Mouse (Mus musculus): ENCODE measurements around the gene Scrt2. TPM values are rescaled to one million over a fixed set of nuclear protein-coding genes. Genes with fewer than 3 reads are reported as not detected.

Scrt2 gene
- polyA plus RNA-seq, 1 experiment from 2014 or later = 27.8 TPM

GRCm38 (mm10) chr2:152112490-152112889 lies 31.2 kb downstream of the Scrt2 start:
- Histone ChIP-seq H3K9me3 (no peaks in the 10 kb centered on the region), H3K4me2 (no peak overlapping the region), H3K36me3 (peaks cover 5% of the 10 kb centered on the region; the same call in 1 of the 2 replicates), H3K27ac (no peak overlapping the region), H3K9ac (no peak overlapping the region), H3K4me3 (no peak overlapping the region), H3K27me3 (0 out of 2 replicates have a peak, but pooled peaks cover 8% of the 10 kb centered on the region), H3K4me1 (replicated peaks) (peaks cover 42% of the 10 kb centered on the region)
- 89% methylated on average over 5 of the region's 5 CpGs for WGBS
- no peak for ATAC-seq (ENCODE audit: low FRiP score)

- Histone ChIP-seq H3K27me3 (0 out of 2 replicates have a peak, but pooled peaks cover 8% of the 10 kb centered on the region), H3K36me3 (peaks cover 5% of the 10 kb centered on the region; the same call in 1 of the 2 replicates), H3K27ac (no peak overlapping the region), H3K4me3 (no peak overlapping the region), H3K9ac (no peak overlapping the region), H3K4me1 (replicated peaks) (peaks cover 42% of the 10 kb centered on the region), H3K9me3 (no peaks in the 10 kb centered on the region), H3K4me2 (no peak overlapping the region)
- 54% methylated on average over 10 of the region's 10 CpGs for WGBS
- ATAC-seq (ENCODE audit: low FRiP score) = no peak
Observed at GRCm38 (mm10) chr2:152112970-152113369, 31.6 kb downstream of the Scrt2 start.

- Histone ChIP-seq H3K9ac (peak overlapping the region; percentile 72), H3K27me3 (0 out of 2 replicates have a peak, but pooled peaks cover 8% of the 10 kb centered on the region), H3K4me3 (peak overlapping the region; percentile 34), H3K4me1 (replicated peaks) (peaks cover 35% of the 10 kb centered on the region), H3K4me2 (peak overlapping the region; percentile 64), H3K36me3 (peaks cover 5% of the 10 kb centered on the region; the same call in 1 of the 2 replicates), H3K9me3 (no peaks in the 10 kb centered on the region), H3K27ac (no peak overlapping the region; the same call in 1 of the 2 replicates)
- peak; percentile 53 for ATAC-seq (ENCODE audit: low FRiP score)
- WGBS = 10% methylated on average over 33 of the region's 36 CpGs
Observed at GRCm38 (mm10) chr2:152114057-152114975, 33.0 kb downstream of the Scrt2 start.

GRCm38 (mm10) chr2:152117694-152118093 lies 36.4 kb downstream of the Scrt2 start:
- Histone ChIP-seq H3K9me3 (no peaks in the 10 kb centered on the region), H3K27ac (no peak overlapping the region), H3K36me3 (no peaks in the 10 kb centered on the region), H3K27me3 (0 out of 2 replicates have a peak, but pooled peaks cover 20% of the 10 kb centered on the region), H3K4me3 (no peak overlapping the region), H3K4me1 (replicated peaks) (peaks cover 39% of the 10 kb centered on the region), H3K4me2 (no peak overlapping the region), H3K9ac (no peak overlapping the region)
- no peak for ATAC-seq (ENCODE audit: low FRiP score)
- 88% methylated on average over 7 of the region's 7 CpGs for WGBS

GRCm38 (mm10) chr2:152119228-152119865 lies 38.0 kb downstream of the Scrt2 start:
- no peak for ATAC-seq (ENCODE audit: low FRiP score)

GRCm38 (mm10) chr2:152122896-152123295 lies 41.6 kb downstream of the Scrt2 start:
- Histone ChIP-seq H3K4me1 (replicated peaks) (peaks cover 12% of the 10 kb centered on the region), H3K4me2 (no peak overlapping the region)

More at GRCm38 (mm10) chr2:152119228-152119865, 38.0 kb downstream of the Scrt2 start:
- 45% methylated on average over 6 of the region's 6 CpGs for WGBS
- H3K4me3 ChIP-seq = no peak overlapping the region
- H3K4me2 ChIP-seq = no peak overlapping the region
- H3K9me3 ChIP-seq = no peaks in the 10 kb centered on the region
- peaks cover 28% of the 10 kb centered on the region for H3K4me1 ChIP-seq (replicated peaks)
- no peak overlapping the region for H3K9ac ChIP-seq
- H3K27me3 ChIP-seq = 0 out of 2 replicates have a peak, but pooled peaks cover 20% of the 10 kb centered on the region
- H3K36me3 ChIP-seq = no peaks in the 10 kb centered on the region
- 0 out of 2 replicates have a peak overlapping the region, but pooled peaks have one; percentile 18 for H3K27ac ChIP-seq

GRCm38 (mm10) chr2:152128597-152128996 lies 47.3 kb downstream of the Scrt2 start:
- Histone ChIP-seq H3K27ac (no peak overlapping the region), H3K4me1 (replicated peaks) (no peaks in the 10 kb centered on the region), H3K4me3 (no peak overlapping the region), H3K36me3 (no peaks in the 10 kb centered on the region), H3K4me2 (no peak overlapping the region), H3K9ac (no peak overlapping the region), H3K27me3 (0 out of 2 replicates have a peak, but pooled peaks cover 2% of the 10 kb centered on the region), H3K9me3 (no peaks in the 10 kb centered on the region)
- WGBS = 69% methylated on average over 2 of the region's 2 CpGs
- no peak for ATAC-seq (ENCODE audit: low FRiP score)

More at GRCm38 (mm10) chr2:152122896-152123295, 41.6 kb downstream of the Scrt2 start:
- no peak for ATAC-seq (ENCODE audit: low FRiP score)
- Histone ChIP-seq H3K9me3 (no peaks in the 10 kb centered on the region), H3K9ac (no peak overlapping the region), H3K4me3 (no peak overlapping the region), H3K36me3 (no peaks in the 10 kb centered on the region), H3K27me3 (0 out of 2 replicates have a peak, but pooled peaks cover 14% of the 10 kb centered on the region), H3K27ac (no peak overlapping the region)
- WGBS = 81% methylated on average over 9 of the region's 9 CpGs

- Histone ChIP-seq H3K27ac (no peak overlapping the region), H3K4me1 (replicated peaks) (no peaks in the 10 kb centered on the region), H3K27me3 (no peaks in the 10 kb centered on the region), H3K4me3 (no peak overlapping the region), H3K36me3 (no peaks in the 10 kb centered on the region), H3K9me3 (no peaks in the 10 kb centered on the region), H3K4me2 (no peak overlapping the region), H3K9ac (no peak overlapping the region)
- no peak for ATAC-seq (ENCODE audit: low FRiP score)
- 73% methylated on average over 3 of the region's 3 CpGs for WGBS
Observed at GRCm38 (mm10) chr2:152129778-152130177, 48.4 kb downstream of the Scrt2 start.

GRCm38 (mm10) chr2:152132016-152132415 lies 50.7 kb downstream of the Scrt2 start:
- no peaks in the 10 kb centered on the region for H3K36me3 ChIP-seq
- H3K27ac ChIP-seq = no peak overlapping the region
- 65% methylated on average over 9 of the region's 9 CpGs for WGBS
- no peaks in the 10 kb centered on the region for H3K27me3 ChIP-seq
- no peaks in the 10 kb centered on the region for H3K4me1 ChIP-seq (replicated peaks)
- no peak for ATAC-seq (ENCODE audit: low FRiP score)
- H3K9ac ChIP-seq = no peak overlapping the region
- H3K4me3 ChIP-seq = no peak overlapping the region
- H3K9me3 ChIP-seq = no peaks in the 10 kb centered on the region
- H3K4me2 ChIP-seq = no peak overlapping the region

GRCm38 (mm10) chr2:152132691-152133090 lies 51.4 kb downstream of the Scrt2 start:
- no peak overlapping the region for H3K9ac ChIP-seq
- no peak for ATAC-seq (ENCODE audit: low FRiP score)
- no peaks in the 10 kb centered on the region for H3K36me3 ChIP-seq
- H3K27ac ChIP-seq = no peak overlapping the region
- 79% methylated on average over 8 of the region's 8 CpGs for WGBS
- no peak overlapping the region for H3K4me2 ChIP-seq
- H3K4me1 ChIP-seq (replicated peaks) = no peaks in the 10 kb centered on the region
- H3K9me3 ChIP-seq = no peaks in the 10 kb centered on the region
- no peaks in the 10 kb centered on the region for H3K27me3 ChIP-seq
- no peak overlapping the region for H3K4me3 ChIP-seq

- Histone ChIP-seq H3K4me1 (replicated peaks) (peaks cover 49% of the 10 kb centered on the region), H3K27me3 (peaks cover 36% of the 10 kb centered on the region), H3K9me3 (no peaks in the 10 kb centered on the region), H3K4me2 (no peak overlapping the region), H3K36me3 (no peaks in the 10 kb centered on the region), H3K27ac (no peak overlapping the region), H3K4me3 (no peak overlapping the region), H3K9ac (no peak overlapping the region)
- no peak for ATAC-seq (ENCODE audit: low FRiP score)
- WGBS = 55% methylated on average over 10 of the region's 10 CpGs
Observed at GRCm38 (mm10) chr2:152139191-152139987, 58.1 kb downstream of the Scrt2 start.
